Mouse (Mus musculus): ENCODE results near the gene Wbp1l.

Wbp1l gene

GRCm38 (mm10) chr19:46705779-46706495 is 107.1 kb downstream of the Wbp1l start:
- 45% methylated on average over 7 of the region's 7 CpGs for WGBS

GRCm38 (mm10) chr19:46706540-46707295 is 107.8 kb downstream of the Wbp1l start:
- 85% methylated on average over 9 of the region's 9 CpGs for WGBS

All from cerebral cortex, adult 2 months (tissue).